Mouse (Mus musculus) large intestine, adult 2 months (tissue): ENCODE data around the gene Slc25a27. TPM values are rescaled to one million over a fixed set of nuclear protein-coding genes. Genes with fewer than 3 reads are reported as not detected.

ENCODE experiments used
- DNase-seq: peaks from one replicate; pipeline ENCODE4 v3.0.0-alpha.2; 2012; ENCODE audit warnings: low read depth, low spot score
- WGBS: fragments of 180-500 bp; shearing (Covaris S2); methylation state at CpG from one replicate; pipeline ENCODE4 v1.1.7; 2018; 5-methylcytosine and 5-hydroxymethylcytosine counted together
- polyA plus RNA-seq: library from polyadenylated mRNA; depleted of rRNA; stranded (reverse); fragments of >200 nt; gene quantifications from 2 replicates; pipeline ENCODE4 v1.2.3, GENCODE M21; 2012

Gene Slc25a27
- polyA plus RNA-seq, 1 experiment = 0.97 TPM

GRCm38 (mm10) chr17:43651314-43652046, 15.5 kb downstream of the Slc25a27 start:
- 70% methylated on average over 14 of the region's 14 CpGs for WGBS
- no peak for DNase-seq

GRCm38 (mm10) chr17:43649641-43650436, 17.2 kb downstream of the Slc25a27 start:
- WGBS = 89% methylated on average over 10 of the region's 10 CpGs
- DNase-seq = no peak

GRCm38 (mm10) chr17:43646925-43647324, 20.1 kb downstream of the Slc25a27 start:
- no peak for DNase-seq
- WGBS = 61% methylated on average over 5 of the region's 5 CpGs

- WGBS = 88% methylated on average over 3 of the region's 3 CpGs
- no peak for DNase-seq
Measured at GRCm38 (mm10) chr17:43645136-43645535, 21.9 kb downstream of the Slc25a27 start.

- no peak for DNase-seq
Measured at GRCm38 (mm10) chr17:43644375-43644774, 22.6 kb downstream of the Slc25a27 start.

GRCm38 (mm10) chr17:43643191-43643590, 23.8 kb downstream of the Slc25a27 start:
- no peak for DNase-seq
- WGBS = 80% methylated on average over 7 of the region's 7 CpGs

More at GRCm38 (mm10) chr17:43644375-43644774, 22.6 kb downstream of the Slc25a27 start:
- WGBS = 41% methylated on average over 7 of the region's 7 CpGs

- DNase-seq = no peak
- 83% methylated on average over 1 of the region's 1 CpGs for WGBS
Measured at GRCm38 (mm10) chr17:43640825-43641224, 26.2 kb downstream of the Slc25a27 start.

GRCm38 (mm10) chr17:43637146-43637545, 29.9 kb downstream of the Slc25a27 start:
- WGBS = 94% methylated on average over 4 of the region's 4 CpGs
- no peak for DNase-seq

GRCm38 (mm10) chr17:43630427-43630760, 36.6 kb downstream of the Slc25a27 start:
- WGBS = 71% methylated on average over 13 of the region's 13 CpGs
- no peak for DNase-seq

- WGBS = 12% methylated on average over 82 of the region's 83 CpGs
- no peak for DNase-seq
Measured at GRCm38 (mm10) chr17:43629496-43630426, 37.3 kb downstream of the Slc25a27 start, which contains the start of gene Tdrd6. Gene Tdrd6, minus strand, starts transcription at chr17:43630299.

GRCm38 (mm10) chr17:43629026-43629495, 38.0 kb downstream of the Slc25a27 start:
- 26% methylated on average over 24 of the region's 24 CpGs for WGBS
- DNase-seq = no peak

- DNase-seq = no peak
- WGBS = 90% methylated on average over 10 of the region's 10 CpGs
Measured at GRCm38 (mm10) chr17:43628246-43628645, 38.8 kb downstream of the Slc25a27 start.

GRCm38 (mm10) chr17:43622076-43622475, 44.9 kb downstream of the Slc25a27 start:
- no peak for DNase-seq
- 72% methylated on average over 10 of the region's 10 CpGs for WGBS

- WGBS = 69% methylated on average over 9 of the region's 9 CpGs
- DNase-seq = no peak
Measured at GRCm38 (mm10) chr17:43619156-43619555, 47.9 kb downstream of the Slc25a27 start.

GRCm38 (mm10) chr17:43612221-43612620, 54.8 kb downstream of the Slc25a27 start:
- no peak for DNase-seq
- 54% methylated on average over 3 of the region's 3 CpGs for WGBS

GRCm38 (mm10) chr17:43611586-43611985, 55.4 kb downstream of the Slc25a27 start:
- WGBS = 17% methylated on average over 7 of the region's 7 CpGs
- DNase-seq = peak; percentile 43

GRCm38 (mm10) chr17:43606704-43607103, 60.3 kb downstream of the Slc25a27 start:
- 22% methylated on average over 3 of the region's 3 CpGs for WGBS
- DNase-seq = peak; percentile 47

- WGBS = 58% methylated on average over 4 of the region's 4 CpGs
- no peak for DNase-seq
Measured at GRCm38 (mm10) chr17:43598706-43599105, 68.3 kb downstream of the Slc25a27 start.

- DNase-seq = no peak
- WGBS = 100% methylated on average over 2 of the region's 2 CpGs
Measured at GRCm38 (mm10) chr17:43597742-43598141, 69.3 kb downstream of the Slc25a27 start.
